Mouse (Mus musculus) liver, embryonic 11.5 days (tissue): ENCODE measurements around the gene B4galt5. TPM values are rescaled to one million over a fixed set of nuclear protein-coding genes. Genes with fewer than 3 reads are reported as not detected.

Experiments
- ATAC-seq: fragments of 200-750 bp; cut with Nextera tagmentation; replicated peaks from 2 replicates; pipeline ENCODE4 v1.8.0; 2017; ENCODE audit warnings: moderate number of reproducible peaks, mild to moderate bottlenecking, moderate TSS enrichment, moderate library complexity; ENCODE audit not compliant: low FRiP score
- DNase-seq: peaks from one replicate; pipeline ENCODE4 v3.0.0-alpha.2; 2017; ENCODE audit warnings: low spot score
- H3K27ac ChIP-seq: fragments of 300-500 bp; sonication (generic); 2 replicates; pipeline ENCODE4 v1.5.1; 2014; ENCODE audit warnings: mild to moderate bottlenecking, low read depth, low read length, control low read depth
- H3K27me3 ChIP-seq: fragments of 300-500 bp; sonication (generic); replicated peaks from 2 replicates; pipeline ENCODE4 v1.6.1; 2014; ENCODE audit warnings: low read length, mixed read lengths; ENCODE audit not compliant: control insufficient read depth, insufficient read depth
- H3K36me3 ChIP-seq: fragments of 300-500 bp; sonication (generic); 2 replicates; pipeline ENCODE4 v1.6.1; 2014; ENCODE audit warnings: mild to moderate bottlenecking, low read length, moderate library complexity, mixed read lengths; ENCODE audit not compliant: control insufficient read depth, insufficient read depth
- H3K4me1 ChIP-seq: fragments of 300-500 bp; sonication (generic); replicated peaks from 2 replicates; pipeline ENCODE4 v1.6.1; 2014; ENCODE audit warnings: low read length, mixed read lengths; ENCODE audit not compliant: control insufficient read depth, insufficient read depth
- H3K4me2 ChIP-seq: fragments of 300-500 bp; sonication (generic); 2 replicates; pipeline ENCODE4 v1.6.1; 2014; ENCODE audit warnings: mild to moderate bottlenecking, control low read depth, moderate library complexity
- H3K4me3 ChIP-seq: fragments of 300-500 bp; sonication (generic); 2 replicates; pipeline ENCODE4 v1.5.1; 2014; ENCODE audit warnings: low read depth, low read length, control low read depth
- H3K9ac ChIP-seq: fragments of 300-500 bp; sonication (generic); 2 replicates; pipeline ENCODE4 v1.6.1; 2014; ENCODE audit warnings: low read depth, low read length, control low read depth
- H3K9me3 ChIP-seq: fragments of 300-500 bp; sonication (generic); 2 replicates; pipeline ENCODE4 v1.6.1; 2016; ENCODE audit warnings: low read length, inconsistent platforms, mixed read lengths; ENCODE audit not compliant: control insufficient read depth
- WGBS: fragments of 180-500 bp; shearing (Covaris S2); extraction: QIAGEN DNeasy Blood & Tissue Kit; methylation state at CpG from one replicate; pipeline ENCODE4 v1.1.7; 2014; 5-methylcytosine and 5-hydroxymethylcytosine counted together
- polyA plus RNA-seq: library from polyadenylated mRNA; unstranded; fragments of >200 nt; fragmentation: Nextera tagmentation; extraction: Ambion mirVana; gene quantifications from 2 replicates; pipeline ENCODE4 v1.2.1, GENCODE M21; 2014

B4galt5 gene
- polyA plus RNA-seq, 1 experiment from 2014 or later = 11.8 TPM

DNA sequence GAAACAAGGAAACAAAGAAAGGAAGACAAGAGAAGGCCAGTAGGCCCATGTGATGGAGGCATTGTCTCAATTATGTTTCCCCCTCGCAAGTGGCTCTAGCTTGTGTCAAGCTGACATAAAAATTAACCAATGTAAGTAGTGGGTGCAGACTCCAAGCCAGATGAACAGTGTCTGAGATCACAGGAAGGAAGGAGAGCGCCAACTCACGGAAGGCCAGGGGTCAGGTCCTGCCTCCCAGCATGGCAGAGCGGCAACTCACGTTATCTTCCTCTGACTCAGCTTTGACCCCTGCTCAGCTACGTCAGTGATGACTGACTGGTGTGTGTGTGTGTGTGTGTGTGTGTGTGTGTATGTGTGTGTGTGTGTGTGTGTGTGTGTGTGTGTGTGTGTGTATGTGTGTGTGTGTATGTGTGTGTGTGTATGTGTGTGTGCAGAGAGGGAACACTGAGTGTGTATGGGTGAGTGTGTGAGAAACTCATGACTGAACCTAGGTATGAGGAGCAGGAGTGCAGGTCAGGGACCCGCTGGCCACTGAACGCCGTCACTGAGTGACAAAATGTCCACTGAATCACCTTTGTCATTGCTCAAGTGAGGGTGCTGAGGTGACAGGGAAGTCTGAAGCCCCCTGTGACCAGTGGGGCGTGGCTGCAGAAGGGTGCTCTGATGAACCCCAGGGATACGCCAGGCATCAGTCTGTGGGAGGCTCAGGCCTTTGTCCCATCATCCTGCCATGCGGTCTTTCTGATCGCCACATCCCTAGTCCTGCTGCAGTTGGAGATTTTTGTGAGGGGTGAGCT is 55.5 kb downstream of the B4galt5 start:
- Histone ChIP-seq H3K36me3 (no peaks in the 10 kb centered on the region), H3K9me3 (no peaks in the 10 kb centered on the region), H3K4me2 (peak overlapping the region; percentile 47), H3K4me1 (peaks cover 28% of the 10 kb centered on the region), H3K27ac (peak overlapping the region; percentile 66), H3K4me3 (no peak overlapping the region), H3K9ac (no peak overlapping the region), H3K27me3 (no peaks in the 10 kb centered on the region)
- ATAC-seq (peak; percentile 44; the same call in 1 of the 2 replicates), DNase-seq (no peak)
- 58% methylated on average over 13 of the region's 13 CpGs for WGBS

- peak overlapping the region; percentile 17; the same call in 1 of the 2 replicates for H3K9ac ChIP-seq
- peak overlapping the region; percentile 47 for H3K4me2 ChIP-seq
- H3K4me3 ChIP-seq = no peak overlapping the region
- ATAC-seq (peak; percentile 84), DNase-seq (no peak)
- H3K36me3 ChIP-seq = no peaks in the 10 kb centered on the region
- no peaks in the 10 kb centered on the region for H3K27me3 ChIP-seq
- WGBS = 6% methylated on average over 6 of the region's 6 CpGs
- H3K9me3 ChIP-seq = no peaks in the 10 kb centered on the region
- peak overlapping the region; percentile 66 for H3K27ac ChIP-seq
- peaks cover 28% of the 10 kb centered on the region for H3K4me1 ChIP-seq
Measured at GRCm38 (mm10) chr2:167292854-167293253, 56.1 kb downstream of the B4galt5 start.

DNA sequence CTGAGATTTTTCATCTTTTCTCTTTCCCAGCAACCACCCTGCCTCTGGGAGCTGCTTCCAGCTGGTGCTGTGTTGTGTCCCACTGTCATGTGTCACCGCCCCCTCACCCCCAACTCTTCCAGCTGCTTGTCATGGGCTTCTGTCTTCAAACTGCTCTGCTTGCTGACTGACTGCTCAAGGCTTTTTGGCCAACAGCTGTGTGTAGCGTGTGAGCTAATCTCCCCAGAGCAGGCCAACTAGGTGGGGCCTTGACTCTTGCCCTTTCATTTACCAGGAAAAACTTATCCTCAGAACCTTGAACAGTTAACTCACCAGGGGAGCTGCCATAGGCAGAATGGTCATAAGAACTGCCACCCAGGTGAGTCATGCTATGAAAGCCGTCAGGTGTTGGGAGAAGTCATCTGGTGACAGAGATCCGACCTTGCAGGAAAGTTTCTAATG is 56.8 kb downstream of the B4galt5 start:
- no peak overlapping the region for H3K4me3 ChIP-seq
- peak; percentile 85 for ATAC-seq
- no peaks in the 10 kb centered on the region for H3K9me3 ChIP-seq
- peak overlapping the region; percentile 66 for H3K27ac ChIP-seq
- H3K36me3 ChIP-seq = no peaks in the 10 kb centered on the region
- H3K27me3 ChIP-seq = no peaks in the 10 kb centered on the region
- DNase-seq = no peak
- peaks cover 28% of the 10 kb centered on the region for H3K4me1 ChIP-seq
- no peak overlapping the region for H3K9ac ChIP-seq
- WGBS = 47% methylated on average over 4 of the region's 4 CpGs
- peak overlapping the region; percentile 47 for H3K4me2 ChIP-seq

DNA sequence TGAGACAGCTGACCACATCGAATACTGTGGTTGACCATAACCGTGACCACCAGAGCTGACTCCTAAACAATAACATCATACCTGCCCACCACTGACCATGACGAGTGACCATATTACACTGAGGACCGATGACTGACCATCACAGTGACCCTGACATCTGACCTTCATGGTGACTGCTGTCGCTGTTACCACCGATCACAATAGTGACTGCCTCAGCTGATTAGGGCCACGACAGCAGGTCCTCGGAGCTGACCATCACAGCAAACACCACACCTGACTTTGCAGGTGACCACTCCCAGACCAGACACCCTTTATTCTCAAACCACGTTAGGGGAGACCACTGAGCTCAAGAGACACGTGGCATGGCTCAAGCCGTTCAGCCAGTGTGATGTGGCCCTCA is 57.3 kb downstream of the B4galt5 start:
- H3K9me3 ChIP-seq = no peaks in the 10 kb centered on the region
- H3K9ac ChIP-seq = no peak overlapping the region
- peaks cover 28% of the 10 kb centered on the region for H3K4me1 ChIP-seq
- ATAC-seq (0 out of 2 replicates have a peak, but pooled peaks have one; percentile 13), DNase-seq (no peak)
- 81% methylated on average over 11 of the region's 11 CpGs for WGBS
- no peak overlapping the region for H3K4me3 ChIP-seq
- H3K27me3 ChIP-seq = no peaks in the 10 kb centered on the region
- peak overlapping the region; percentile 47 for H3K4me2 ChIP-seq
- no peaks in the 10 kb centered on the region for H3K36me3 ChIP-seq
- H3K27ac ChIP-seq = peak overlapping the region; percentile 66; the same call in 1 of the 2 replicates

DNA sequence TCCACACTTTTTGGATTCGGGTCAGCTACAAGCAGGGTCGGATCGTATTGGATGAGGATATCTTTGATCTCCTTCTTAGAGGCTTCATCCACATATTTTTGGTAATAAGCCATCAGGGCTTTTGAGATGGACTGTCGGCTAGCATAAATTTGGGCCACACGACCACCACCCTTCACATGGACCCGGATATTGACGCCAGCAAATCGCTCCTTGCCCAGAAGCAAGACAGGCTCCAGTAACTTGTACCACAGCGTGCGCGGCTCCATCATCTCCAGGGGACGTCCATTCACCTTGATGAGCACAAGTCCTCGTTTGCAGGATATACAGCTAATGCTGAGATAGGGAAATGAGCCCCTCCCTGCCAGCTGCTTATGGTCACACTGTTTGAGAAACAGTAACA is 67.5 kb downstream of the B4galt5 start:
- ATAC-seq = no peak
- 90% methylated on average over 13 of the region's 13 CpGs for WGBS
- H3K9ac ChIP-seq = no peak overlapping the region

GRCm38 (mm10) chr2:167280986-167281310 is 68.0 kb downstream of the B4galt5 start:
- WGBS = 76% methylated on average over 4 of the region's 4 CpGs
- Histone ChIP-seq H3K36me3 (no peaks in the 10 kb centered on the region), H3K9ac (no peak overlapping the region), H3K4me1 (no peaks in the 10 kb centered on the region), H3K4me3 (no peak overlapping the region), H3K27me3 (0 out of 2 replicates have a peak, but pooled peaks cover 5% of the 10 kb centered on the region), H3K9me3 (no peaks in the 10 kb centered on the region), H3K4me2 (no peak overlapping the region), H3K27ac (no peak overlapping the region)
- DNase-seq = no peak
- no peak for ATAC-seq

More for the DNA sequence above, 67.5 kb downstream of the B4galt5 start:
- Histone ChIP-seq H3K4me1 (no peaks in the 10 kb centered on the region), H3K4me3 (no peak overlapping the region), H3K9me3 (no peaks in the 10 kb centered on the region), H3K36me3 (no peaks in the 10 kb centered on the region), H3K27me3 (0 out of 2 replicates have a peak, but pooled peaks cover 5% of the 10 kb centered on the region), H3K27ac (no peak overlapping the region), H3K4me2 (no peak overlapping the region)
- no peak for DNase-seq

DNA sequence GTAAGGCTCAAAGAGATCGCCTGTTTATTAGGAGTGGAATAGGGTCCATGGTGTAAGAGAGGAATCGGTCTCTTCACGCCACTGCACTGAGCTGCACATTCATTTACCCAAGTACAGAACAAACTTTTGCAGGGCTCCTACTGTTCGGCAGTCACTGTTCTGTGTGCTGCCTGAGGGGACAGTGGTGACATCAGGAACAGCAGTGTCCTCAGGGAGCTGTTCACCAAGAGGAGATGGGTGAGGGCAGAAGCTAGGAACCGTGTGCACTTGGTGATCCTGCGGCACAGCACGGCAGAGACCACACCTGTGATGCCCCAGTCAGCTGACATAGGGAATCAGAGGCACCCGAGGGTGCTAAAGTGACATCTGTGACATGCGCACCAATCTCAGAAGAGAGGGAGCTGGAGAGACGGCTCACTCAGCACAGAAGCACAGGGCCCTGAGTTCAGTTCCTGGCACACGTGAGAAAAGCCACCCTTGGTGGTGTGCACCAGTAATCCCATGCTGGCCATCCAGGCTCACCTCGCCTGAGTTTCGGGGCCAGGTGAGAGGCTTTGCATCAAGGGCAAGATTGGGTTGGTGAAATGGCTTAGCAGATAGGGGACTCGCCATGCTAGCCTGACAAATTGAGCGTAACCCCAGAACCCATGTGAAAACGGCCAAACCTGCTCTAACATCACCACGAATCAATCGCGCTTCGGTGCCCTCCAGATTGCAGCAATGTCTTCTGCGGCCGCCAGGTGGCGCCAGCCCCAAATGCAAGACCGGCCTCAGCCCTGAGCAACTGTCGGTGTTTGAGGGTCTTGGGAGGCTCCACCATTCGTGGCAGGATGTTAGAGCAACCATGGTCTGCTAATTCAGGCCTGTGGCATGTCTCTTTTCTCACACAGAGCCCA is 68.6 kb downstream of the B4galt5 start:
- no peaks in the 10 kb centered on the region for H3K9me3 ChIP-seq
- ATAC-seq = peak; percentile 51
- H3K4me3 ChIP-seq = no peak overlapping the region
- DNase-seq = peak; percentile 79
- 46% methylated on average over 26 of the region's 26 CpGs for WGBS
- H3K4me2 ChIP-seq = no peak overlapping the region
- no peak overlapping the region for H3K27ac ChIP-seq
- H3K27me3 ChIP-seq = 0 out of 2 replicates have a peak, but pooled peaks cover 5% of the 10 kb centered on the region
- H3K9ac ChIP-seq = no peak overlapping the region
- no peaks in the 10 kb centered on the region for H3K36me3 ChIP-seq
- H3K4me1 ChIP-seq = no peaks in the 10 kb centered on the region

DNA sequence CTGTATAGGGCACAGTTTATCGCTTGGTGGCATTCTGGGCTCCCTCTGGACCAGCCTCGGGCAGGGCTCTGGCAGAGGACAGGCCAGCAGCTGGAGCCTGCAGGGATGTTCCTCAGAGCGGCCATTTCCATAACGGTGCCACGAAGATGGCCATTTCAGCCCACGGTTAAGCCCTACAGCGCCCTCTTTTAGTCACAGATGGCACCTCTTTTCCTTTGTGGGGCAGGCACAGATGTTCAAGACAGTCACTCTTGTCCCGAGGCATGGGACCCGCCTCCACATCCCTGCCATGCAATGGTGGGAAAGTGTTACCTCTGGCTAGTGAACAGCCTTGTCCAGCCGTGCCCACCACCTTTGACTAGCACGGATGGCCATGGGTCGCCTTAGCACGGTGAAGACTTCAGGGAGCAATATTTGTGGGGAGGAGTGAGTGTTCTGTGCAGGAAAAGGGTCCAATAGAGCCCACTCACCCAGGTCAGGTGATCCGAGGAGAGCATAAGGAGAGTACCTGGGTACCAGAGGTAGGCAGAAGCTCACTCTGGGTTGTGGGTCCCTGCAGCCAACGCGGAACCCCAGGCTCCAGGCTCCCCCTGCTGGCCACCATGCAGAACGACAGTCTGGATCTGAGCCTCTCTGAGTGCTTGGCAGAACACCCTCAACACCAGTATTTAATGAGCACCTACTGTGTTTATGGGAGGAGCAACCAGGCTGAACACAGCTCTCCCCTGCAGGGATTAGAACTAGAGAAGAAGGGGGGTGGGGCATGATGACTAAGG is 70.0 kb downstream of the B4galt5 start:
- Histone ChIP-seq H3K9ac (no peak overlapping the region), H3K9me3 (no peaks in the 10 kb centered on the region), H3K4me2 (no peak overlapping the region), H3K27me3 (0 out of 2 replicates have a peak, but pooled peaks cover 5% of the 10 kb centered on the region), H3K27ac (no peak overlapping the region), H3K36me3 (no peaks in the 10 kb centered on the region), H3K4me1 (no peaks in the 10 kb centered on the region), H3K4me3 (no peak overlapping the region)
- ATAC-seq (peak; percentile 47; the same call in 1 of the 2 replicates), DNase-seq (peak; percentile 67)
- WGBS = 57% methylated on average over 17 of the region's 17 CpGs
